Mouse (Mus musculus): Measurements from ENCODE around the gene Ntf5. TPM values are rescaled to one million over a fixed set of nuclear protein-coding genes. Genes with fewer than 3 reads are reported as not detected.
A peak's percentile ranks its signal among the peaks of the same experiment; 100 is the strongest.

Gene Ntf5
- total RNA-seq, 1 experiment = 2.4 TPM

DNA sequence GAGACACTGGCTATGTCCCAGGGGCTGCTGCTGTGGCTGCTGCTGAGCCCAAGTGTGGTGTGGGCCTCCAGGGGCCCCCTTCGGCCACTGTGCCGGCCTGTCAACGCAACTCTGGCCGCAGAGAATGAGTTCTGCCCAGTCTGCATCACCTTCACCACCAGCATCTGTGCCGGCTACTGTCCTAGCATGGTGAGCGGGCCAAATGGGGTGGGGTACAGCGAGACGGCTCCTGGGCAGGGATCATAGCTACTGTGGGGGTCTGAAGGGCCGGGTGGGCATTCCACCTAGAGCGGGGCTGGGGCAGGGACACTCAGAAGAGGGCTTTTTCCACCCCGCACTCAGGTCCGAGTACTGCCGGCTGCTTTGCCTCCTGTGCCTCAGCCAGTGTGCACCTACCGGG, 7.7 kb downstream of the Ntf5 start:
- DNase-seq (ENCODE audit: low read depth, low spot score) = no peak
- in situ Hi-C loops (cut with MboI; ENCODE audit: low sequenced_read_pairs in 2 of 2, unreplicated experiment in 2 of 2) = no loop called here
- H3K27ac ChIP-seq (ENCODE audit: insufficient read depth, low read depth, low read length, poor library complexity, severe bottlenecking) = no peak overlapping the region
- H3K9me3 ChIP-seq (ENCODE audit: control insufficient read depth, insufficient read depth, low read depth, low read length) = no peaks in the 10 kb centered on the region
- H3K4me3 ChIP-seq (ENCODE audit: insufficient read depth in 1 of 2, low read depth in 1 of 2, low read length in 2 of 2, poor library complexity in 1 of 2, severe bottlenecking in 1 of 2) = no peak overlapping the region
- H3K9ac ChIP-seq (ENCODE audit: insufficient read depth, low read depth, low read length, poor library complexity, severe bottlenecking) = no peak overlapping the region
- no peak for TF ChIP-seq ZNF384 (IDR thresholded peaks at IDR 0.05; ENCODE audit: low read depth, low read length)
- TF ChIP-seq MAFK (IDR thresholded peaks at IDR 0.05; ENCODE audit: insufficient read depth, low read depth, low read length) = no peak
- TF ChIP-seq HCFC1 (IDR thresholded peaks at IDR 0.05; ENCODE audit: borderline replicate concordance, insufficient read depth, low read length) = no peak
- TF ChIP-seq CHD2 (IDR thresholded peaks at IDR 0.05; ENCODE audit: low read depth, low read length) = no peak
- TF ChIP-seq ZC3H11A (IDR thresholded peaks at IDR 0.05; ENCODE audit: borderline replicate concordance, low read depth, low read length) = no peak
- H3K4me1 ChIP-seq (ENCODE audit: control insufficient read depth in 2 of 2, insufficient read depth in 2 of 2, low read length in 2 of 2, poor library complexity in 1 of 2) = peaks cover 6 to 38% of the 10 kb centered on the region in 2 experiments; a peak in 2 of 4 replicates
- H3K36me3 ChIP-seq (ENCODE audit: control insufficient read depth, insufficient read depth, low read length, poor library complexity, severe bottlenecking) = peaks cover 52% of the 10 kb centered on the region

DNA sequence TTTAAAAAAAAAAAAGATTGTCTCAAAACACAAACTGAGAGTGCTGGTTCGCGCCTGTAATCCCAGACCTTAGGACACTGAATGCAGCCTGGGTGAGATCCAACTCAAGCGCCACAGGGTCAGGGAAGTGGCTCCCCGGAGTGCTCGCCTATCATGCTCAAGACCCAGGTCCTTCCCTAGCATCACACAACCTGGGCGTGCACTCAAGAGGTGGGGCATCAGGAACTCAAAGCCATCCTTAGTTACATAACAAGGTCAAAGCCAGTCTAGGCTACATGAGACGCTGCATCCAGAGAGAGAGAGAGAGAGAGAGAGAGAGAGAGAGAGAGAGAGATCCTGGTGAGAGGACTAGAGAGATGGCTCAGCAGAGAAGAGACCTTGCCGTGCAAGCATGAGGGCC, 13.1 kb downstream of the Ntf5 start:
- Histone ChIP-seq H3K27ac (ENCODE audit: insufficient read depth, low read depth, low read length, poor library complexity, severe bottlenecking) (no peak overlapping the region), H3K9me3 (ENCODE audit: control insufficient read depth, insufficient read depth, low read depth, low read length) (no peaks in the 10 kb centered on the region), H3K36me3 (ENCODE audit: control insufficient read depth, insufficient read depth, low read length, poor library complexity, severe bottlenecking) (peaks cover 83% of the 10 kb centered on the region), H3K4me1 (ENCODE audit: control insufficient read depth in 2 of 2, insufficient read depth in 2 of 2, low read length in 2 of 2, poor library complexity in 1 of 2) (peaks cover 5 to 12% of the 10 kb centered on the region in 2 experiments; a peak in 2 of 4 replicates), H3K4me3 (ENCODE audit: insufficient read depth in 1 of 2, low read depth in 1 of 2, low read length in 2 of 2, poor library complexity in 1 of 2, severe bottlenecking in 1 of 2) (no peak overlapping the region), H3K9ac (ENCODE audit: insufficient read depth, low read depth, low read length, poor library complexity, severe bottlenecking) (no peak overlapping the region)
- no peak for TF ChIP-seq HCFC1 (IDR thresholded peaks at IDR 0.05; ENCODE audit: borderline replicate concordance, insufficient read depth, low read length)
- TF ChIP-seq ZC3H11A (IDR thresholded peaks at IDR 0.05; ENCODE audit: borderline replicate concordance, low read depth, low read length) = no peak
- TF ChIP-seq MAFK (IDR thresholded peaks at IDR 0.05; ENCODE audit: insufficient read depth, low read depth, low read length) = no peak
- no peak for TF ChIP-seq ZNF384 (IDR thresholded peaks at IDR 0.05; ENCODE audit: low read depth, low read length)
- TF ChIP-seq CHD2 (IDR thresholded peaks at IDR 0.05; ENCODE audit: low read depth, low read length) = no peak
- in situ Hi-C loops (cut with MboI; ENCODE audit: low sequenced_read_pairs in 2 of 2, unreplicated experiment in 2 of 2) = no loop called here
- DNase-seq (ENCODE audit: low read depth, low spot score) = no peak

DNA sequence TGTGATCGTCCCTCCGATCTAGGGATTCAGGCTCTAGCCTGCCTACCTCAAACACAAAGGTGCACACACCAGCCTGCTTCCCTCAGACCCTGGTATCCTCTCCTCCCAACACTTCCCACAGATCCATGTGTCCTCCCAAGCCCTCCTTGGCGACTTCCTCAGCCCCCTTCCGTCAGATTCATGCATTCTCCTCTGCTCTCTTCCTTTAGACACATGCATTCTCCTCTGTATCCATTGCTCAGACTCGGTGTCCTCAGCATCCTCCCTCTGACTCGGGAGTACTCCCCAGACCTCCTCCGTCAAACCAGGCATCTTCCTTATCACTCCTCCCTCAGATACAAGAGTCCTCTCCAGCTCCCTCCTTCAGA, 20.3 kb downstream of the Ntf5 start:
- in situ Hi-C loops (cut with MboI; ENCODE audit: low sequenced_read_pairs in 2 of 2, unreplicated experiment in 2 of 2) = no loop called here
- DNase-seq (ENCODE audit: low read depth, low spot score) = no peak
- peaks cover 9 to 16% of the 10 kb centered on the region in 2 experiments for H3K4me1 ChIP-seq (ENCODE audit: control insufficient read depth in 2 of 2, insufficient read depth in 2 of 2, low read length in 2 of 2, poor library complexity in 1 of 2)

DNA sequence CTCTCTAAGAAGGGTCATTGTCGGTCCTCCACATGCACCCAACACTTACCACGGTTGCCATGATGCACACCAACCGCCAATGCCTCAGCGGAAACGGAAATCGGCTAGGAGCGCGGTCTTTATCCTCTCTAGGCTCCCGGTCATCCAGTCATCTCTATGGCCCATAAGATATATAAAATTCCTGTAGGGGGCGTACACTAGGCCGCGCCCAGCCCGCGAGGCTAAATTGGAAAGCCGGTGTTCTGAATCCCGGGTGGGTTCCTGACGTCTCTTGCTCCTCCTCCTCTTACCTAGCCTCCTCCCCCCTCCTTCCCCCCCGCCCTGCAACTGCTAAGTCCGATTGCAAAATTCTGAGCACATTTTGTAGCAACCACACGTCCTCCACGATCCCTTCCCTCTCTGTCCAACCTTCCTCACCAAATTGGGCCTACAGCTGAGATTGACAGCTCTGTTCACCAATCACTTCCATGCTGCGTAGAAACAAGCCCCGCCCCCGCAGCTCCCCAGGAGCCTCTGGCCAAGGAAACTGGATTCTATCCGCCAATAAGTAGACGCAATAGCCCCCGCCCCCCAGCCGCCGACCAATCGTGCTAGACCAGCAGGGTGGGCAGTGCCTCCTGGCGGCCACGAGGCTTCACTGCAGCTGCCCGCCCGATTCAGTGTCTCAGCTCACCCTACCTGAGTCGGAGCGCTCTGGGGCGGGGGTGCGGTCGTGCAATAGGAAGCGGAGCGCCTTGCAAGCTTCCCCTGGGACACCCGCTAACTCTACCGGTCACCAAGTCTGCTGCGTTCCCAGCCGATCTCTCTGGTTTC, 20.9 kb downstream of the Ntf5 start, which contains the start of gene Gys1:
TSS of gene Gys1 (plus strand) at position 642 of the 813 bp plus-strand sequence.
- peaks cover 33% of the 10 kb centered on the region for H3K36me3 ChIP-seq (ENCODE audit: control insufficient read depth, insufficient read depth, low read length, poor library complexity, severe bottlenecking)
- peak; percentile 100 for DNase-seq (ENCODE audit: low read depth, low spot score)
- peak within 1 kb of the TSS; percentile 84 for H3K9ac ChIP-seq (ENCODE audit: insufficient read depth, low read depth, low read length, poor library complexity, severe bottlenecking)
- H3K4me3 ChIP-seq (ENCODE audit: insufficient read depth in 1 of 2, low read depth in 1 of 2, low read length in 2 of 2, poor library complexity in 1 of 2, severe bottlenecking in 1 of 2) = peak within 1 kb of the TSS; percentile 89 to 98
- H3K27ac ChIP-seq (ENCODE audit: insufficient read depth, low read depth, low read length, poor library complexity, severe bottlenecking) = peak within 1 kb of the TSS; percentile 77
- no peaks in the 10 kb centered on the region for H3K9me3 ChIP-seq (ENCODE audit: control insufficient read depth, insufficient read depth, low read depth, low read length)
- TF ChIP-seq HCFC1 (IDR thresholded peaks at IDR 0.05; ENCODE audit: borderline replicate concordance, insufficient read depth, low read length) (peak; percentile 78), ZC3H11A (IDR thresholded peaks at IDR 0.05; ENCODE audit: borderline replicate concordance, low read depth, low read length) (no peak), CHD2 (IDR thresholded peaks at IDR 0.05; ENCODE audit: low read depth, low read length) (peak; percentile 91), ZNF384 (IDR thresholded peaks at IDR 0.05; ENCODE audit: low read depth, low read length) (no peak), MAFK (IDR thresholded peaks at IDR 0.05; ENCODE audit: insufficient read depth, low read depth, low read length) (no peak)
- in situ Hi-C loops (cut with MboI; ENCODE audit: low sequenced_read_pairs in 2 of 2, unreplicated experiment in 2 of 2) = no loop called here
- peaks cover 9 to 16% of the 10 kb centered on the region in 2 experiments for H3K4me1 ChIP-seq (ENCODE audit: control insufficient read depth in 2 of 2, insufficient read depth in 2 of 2, low read length in 2 of 2, poor library complexity in 1 of 2)

More for the DNA sequence above, 20.3 kb downstream of the Ntf5 start:
- TF ChIP-seq MAFK (IDR thresholded peaks at IDR 0.05; ENCODE audit: insufficient read depth, low read depth, low read length) = no peak
- no peak for TF ChIP-seq ZC3H11A (IDR thresholded peaks at IDR 0.05; ENCODE audit: borderline replicate concordance, low read depth, low read length)
- no peak for TF ChIP-seq CHD2 (IDR thresholded peaks at IDR 0.05; ENCODE audit: low read depth, low read length)
- no peak for TF ChIP-seq ZNF384 (IDR thresholded peaks at IDR 0.05; ENCODE audit: low read depth, low read length)
- TF ChIP-seq HCFC1 (IDR thresholded peaks at IDR 0.05; ENCODE audit: borderline replicate concordance, insufficient read depth, low read length) = no peak
- H3K9ac ChIP-seq (ENCODE audit: insufficient read depth, low read depth, low read length, poor library complexity, severe bottlenecking) = peak overlapping the region; percentile 84
- H3K4me3 ChIP-seq (ENCODE audit: insufficient read depth in 1 of 2, low read depth in 1 of 2, low read length in 2 of 2, poor library complexity in 1 of 2, severe bottlenecking in 1 of 2) = peak overlapping the region; percentile 89 to 98
- H3K9me3 ChIP-seq (ENCODE audit: control insufficient read depth, insufficient read depth, low read depth, low read length) = no peaks in the 10 kb centered on the region
- peaks cover 39% of the 10 kb centered on the region for H3K36me3 ChIP-seq (ENCODE audit: control insufficient read depth, insufficient read depth, low read length, poor library complexity, severe bottlenecking)
- peak overlapping the region; percentile 16 for H3K27ac ChIP-seq (ENCODE audit: insufficient read depth, low read depth, low read length, poor library complexity, severe bottlenecking)
